Mouse (Mus musculus) bone marrow macrophage, adult 2 months (primary cell): Measurements from ENCODE around the gene Tlr2.
"Not testable (repeated sequence)": the region's sequence is repeated elsewhere in the genome, so short reads cannot be mapped to it uniquely, and the experiment has no call there.

ENCODE experiments used
- CTCF ChIP-seq: IDR thresholded peaks from 2 replicates; pipeline ENCODE4 v1.5.1; 2012; ENCODE audit warnings: low read depth, mild to moderate bottlenecking, low read length, moderate library complexity
- POLR2A ChIP-seq: IDR thresholded peaks from 2 replicates; pipeline ENCODE4 v1.6.1; 2012; ENCODE audit warnings: mild to moderate bottlenecking, low read depth, low read length, borderline replicate concordance

DNA sequence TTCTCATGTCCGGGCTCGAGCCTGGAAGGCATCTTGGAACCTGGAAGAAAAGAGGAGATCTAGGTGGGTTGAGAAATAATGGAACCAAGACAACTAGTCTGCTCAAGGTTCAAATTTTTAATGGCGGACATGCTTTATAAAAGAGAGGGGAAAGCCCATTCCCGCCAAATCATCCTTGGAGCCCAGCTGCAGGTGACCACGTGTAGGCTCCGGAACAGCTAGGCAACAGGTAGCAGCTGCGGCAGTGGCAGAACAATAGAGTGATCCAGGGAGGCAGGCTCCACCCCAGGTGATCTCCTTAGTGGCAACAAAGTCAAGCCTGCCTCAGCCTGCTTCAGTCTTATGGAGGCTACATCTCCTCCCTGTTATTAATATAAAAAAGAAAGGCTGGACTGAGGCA, 30.0 kb upstream of the Tlr2 start:
- TF ChIP-seq CTCF, POLR2A: not testable (repeated sequence)
